Mouse (Mus musculus) embryonic fibroblast, embryonic 13.5 days (primary cell): ENCODE measurements at regions not wholly inside any gene's neighbourhood (a gene's known extent, or its start where the extent isn't known, plus 50 kb on each side); places are given as distances from the start of the nearest gene placed in this dataset.

Source experiments
- CTCF ChIP-seq: IDR thresholded peaks from 2 replicates; pipeline ENCODE4 v1.5.1; 2011; ENCODE audit warnings: mild to moderate bottlenecking, control low read depth, low read length, moderate library complexity, borderline replicate concordance; ENCODE audit not compliant: insufficient read depth
- POLR2A ChIP-seq: IDR thresholded peaks from 2 replicates; pipeline ENCODE4 v1.6.1; 2011; ENCODE audit warnings: low read depth, mild to moderate bottlenecking, control low read depth, low read length, moderate library complexity

GRCm38 (mm10) chr17:45873200-45873955, 139.7 kb upstream of the 1600014C23Rik start:
- TF ChIP-seq CTCF (no peak), POLR2A (0 out of 2 replicates have a peak, but pooled peaks have one; percentile 36)
